Mouse (Mus musculus): Measurements from ENCODE around the gene Grin1.

- TF ChIP-seq CTCF (IDR thresholded peaks at IDR 0.05; ENCODE audit: insufficient read depth, low read depth, low read length) (no peak), POLR2A (IDR thresholded peaks at IDR 0.05; ENCODE audit: insufficient read depth, low read depth, low read length) (no peak)
Measured at GRCm38 (mm10) chr2:25265897-25266656, 52.9 kb downstream of the Grin1 start.

All from olfactory bulb, adult 2 months (tissue).